Mouse (Mus musculus) frontal cortex, adult (tissue): Measurements from ENCODE around the gene Ipcef1.

Experiments
- ATAC-seq: cut with Nextera tagmentation; 2 replicates; pipeline ENCODE4 v1.9.2; 2017; ENCODE audit warnings: mild to moderate bottlenecking, moderate library complexity, mixed read lengths; ENCODE audit not compliant: low TSS enrichment

The Ipcef1 gene

DNA sequence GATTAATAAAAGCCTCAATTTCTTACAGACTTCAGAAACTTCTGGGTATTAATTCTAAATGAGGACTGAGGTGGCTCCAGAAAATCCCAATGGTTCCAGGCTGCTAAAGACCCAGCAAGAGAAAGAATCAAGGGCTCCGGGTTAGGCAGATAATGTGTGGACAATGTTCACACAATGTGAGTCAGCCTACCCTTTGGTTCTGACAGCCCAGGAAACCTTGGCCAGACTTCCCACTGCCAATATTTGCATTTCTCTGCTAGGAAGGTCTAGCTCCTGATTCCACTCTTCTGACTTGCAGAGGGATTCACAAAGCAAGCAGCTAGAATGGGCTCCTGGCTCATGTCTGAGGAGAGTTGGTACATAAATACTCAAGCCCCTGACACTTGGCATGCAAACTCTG is 83.9 kb downstream of the Ipcef1 start:
- peak; percentile 25; the same call in 1 of the 2 replicates for ATAC-seq

DNA sequence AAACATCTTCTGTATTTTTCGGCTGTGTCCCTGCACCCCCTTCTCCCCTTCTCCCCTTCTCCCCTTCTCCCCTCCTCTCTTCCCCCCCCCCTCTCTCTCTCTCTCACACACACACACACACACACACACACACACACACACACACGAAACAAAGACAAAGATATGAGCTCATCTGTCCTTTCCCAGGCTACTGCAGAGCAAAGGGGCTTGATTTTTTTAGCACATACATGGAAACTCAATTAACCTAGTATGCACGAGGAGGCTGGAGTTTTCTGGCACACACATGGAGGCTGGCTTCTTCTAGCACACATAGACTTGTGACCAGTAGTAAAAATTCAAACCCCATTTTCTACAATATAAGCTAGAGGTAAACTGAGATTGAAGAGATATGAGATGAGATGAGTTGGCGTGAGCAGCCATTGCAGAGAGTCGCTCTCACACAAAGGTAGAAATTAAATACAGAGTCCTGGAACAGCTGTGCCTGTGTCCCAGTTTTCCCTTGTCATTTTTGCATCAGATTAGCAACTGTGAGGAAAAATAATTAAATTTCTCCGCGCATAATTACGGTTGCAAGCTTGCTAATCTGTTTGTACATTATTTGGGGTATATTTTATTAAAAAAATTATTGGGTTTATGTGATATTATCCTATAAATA is 84.6 kb downstream of the Ipcef1 start:
- ATAC-seq = peak; percentile 45

GRCm38 (mm10) chr10:6958791-6959190 is 93.5 kb downstream of the Ipcef1 start:
- ATAC-seq = peak; percentile 92

- ATAC-seq = no peak
These were observed 95.9 kb downstream of the Ipcef1 start for GRCm38 (mm10) chr10:6956357-6956756.

DNA sequence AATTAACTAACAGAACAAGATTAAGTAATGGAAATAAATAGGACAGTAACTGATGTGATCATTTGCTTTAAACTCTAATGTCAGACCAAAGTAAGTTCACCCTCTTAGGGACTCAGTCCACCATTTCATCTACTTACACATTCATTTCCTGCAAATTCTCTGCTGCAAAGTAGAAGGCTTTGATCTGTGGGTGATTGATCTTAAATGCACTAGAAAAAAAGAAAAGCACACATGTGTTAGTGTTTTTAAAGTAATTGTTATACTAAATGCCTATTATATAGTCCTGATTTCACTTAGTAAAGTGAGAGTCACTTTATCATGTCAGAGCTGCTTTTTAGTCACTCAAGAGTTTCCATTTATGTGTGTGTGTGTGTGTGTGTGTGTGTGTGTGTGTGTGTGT is 97.7 kb downstream of the Ipcef1 start:
- ATAC-seq = no peak

- peak; percentile 88; the same call in 1 of the 2 replicates for ATAC-seq
These were observed 99.2 kb downstream of the Ipcef1 start for GRCm38 (mm10) chr10:6953115-6953514.

DNA sequence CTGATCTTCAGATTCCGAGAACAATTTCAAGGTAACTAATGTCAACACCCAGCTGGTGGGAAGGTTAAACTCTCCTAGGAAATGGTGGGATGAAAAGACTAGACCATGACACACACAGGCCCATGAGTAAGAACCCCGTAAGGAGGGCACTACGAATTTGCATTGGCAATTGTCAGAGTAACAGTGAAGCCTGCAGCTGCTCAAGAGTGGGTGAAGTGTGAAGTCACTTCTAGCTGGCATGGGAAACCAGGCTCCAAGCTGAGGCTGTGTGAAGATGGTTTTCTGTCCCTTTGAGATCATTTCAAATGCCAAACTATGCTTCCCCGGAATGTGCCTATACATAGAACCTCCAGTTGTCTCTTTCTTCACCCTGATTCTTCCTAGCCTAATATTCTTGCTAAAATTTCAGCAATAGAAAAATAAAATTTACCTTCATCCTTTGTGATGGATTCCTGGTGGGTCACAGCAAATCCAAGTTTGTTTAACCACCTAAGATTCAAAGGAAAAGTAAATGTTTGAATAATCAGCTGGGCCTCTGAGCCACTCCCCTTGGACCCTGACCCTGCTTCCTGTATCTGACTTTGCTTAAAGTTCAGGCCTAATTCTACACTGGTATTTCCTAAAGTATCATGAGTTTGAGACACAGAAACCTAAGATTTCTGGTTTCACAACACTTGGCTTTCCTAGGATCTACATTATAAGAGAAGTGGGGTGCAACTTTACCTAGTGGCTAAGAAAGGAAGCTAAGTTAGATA is 115.4 kb downstream of the Ipcef1 start:
- ATAC-seq = peak; percentile 98

- no peak for ATAC-seq
These were observed 117.5 kb downstream of the Ipcef1 start for GRCm38 (mm10) chr10:6934776-6935175.

GRCm38 (mm10) chr10:6930889-6931288 is 121.4 kb downstream of the Ipcef1 start:
- ATAC-seq = peak; percentile 58

- peak; percentile 68 for ATAC-seq
These were observed 121.9 kb downstream of the Ipcef1 start for GRCm38 (mm10) chr10:6930398-6930797.

DNA sequence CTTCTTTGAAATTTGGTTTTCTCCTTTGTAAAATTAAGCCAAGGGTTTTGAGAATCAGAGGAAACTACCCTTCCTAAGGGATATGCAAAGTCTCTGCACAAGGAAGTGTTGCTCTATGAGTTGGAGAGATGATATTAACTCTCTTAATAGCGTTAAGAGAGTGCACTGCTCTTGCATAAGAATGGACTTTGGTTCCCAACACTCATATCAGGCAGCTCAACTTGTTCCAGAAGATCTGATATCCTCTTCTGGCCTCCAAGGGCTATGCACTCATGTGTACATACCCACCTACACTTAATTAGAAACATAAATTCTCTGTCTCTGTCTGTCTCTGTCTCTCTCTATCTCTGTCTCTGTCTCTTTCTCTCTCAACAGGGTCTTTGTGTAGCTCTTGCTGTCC is 123.4 kb downstream of the Ipcef1 start:
- ATAC-seq = no peak

- ATAC-seq = no peak
These were observed 124.6 kb downstream of the Ipcef1 start for GRCm38 (mm10) chr10:6927600-6928223.

DNA sequence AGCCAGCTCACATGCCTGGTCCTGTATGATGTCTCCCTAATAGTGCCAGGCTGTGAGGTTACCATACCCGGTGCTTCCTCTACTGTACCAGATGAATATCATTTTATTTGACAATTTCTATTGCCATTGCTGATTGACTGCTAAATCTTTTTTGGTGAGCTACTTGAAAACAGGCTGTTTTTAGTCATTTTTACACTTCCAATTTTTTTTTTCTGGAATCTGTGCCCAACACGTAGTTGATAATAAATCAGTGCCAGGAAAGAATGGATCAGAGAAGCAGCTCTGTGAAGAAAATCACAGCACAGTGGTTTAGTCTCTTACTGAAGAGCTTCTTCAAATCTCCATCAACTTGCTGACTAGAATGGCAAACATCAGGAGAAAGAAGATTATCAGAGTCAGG is 125.6 kb downstream of the Ipcef1 start:
- peak; percentile 44 for ATAC-seq

- peak; percentile 93 for ATAC-seq
These were observed 135.6 kb downstream of the Ipcef1 start for GRCm38 (mm10) chr10:6916545-6917257.

- ATAC-seq = 0 out of 2 replicates have a peak, but pooled peaks have one; percentile 19
These were observed 136.3 kb downstream of the Ipcef1 start for GRCm38 (mm10) chr10:6915991-6916390.

- ATAC-seq = peak; percentile 96
These were observed 142.5 kb downstream of the Ipcef1 start for GRCm38 (mm10) chr10:6909763-6910162.

DNA sequence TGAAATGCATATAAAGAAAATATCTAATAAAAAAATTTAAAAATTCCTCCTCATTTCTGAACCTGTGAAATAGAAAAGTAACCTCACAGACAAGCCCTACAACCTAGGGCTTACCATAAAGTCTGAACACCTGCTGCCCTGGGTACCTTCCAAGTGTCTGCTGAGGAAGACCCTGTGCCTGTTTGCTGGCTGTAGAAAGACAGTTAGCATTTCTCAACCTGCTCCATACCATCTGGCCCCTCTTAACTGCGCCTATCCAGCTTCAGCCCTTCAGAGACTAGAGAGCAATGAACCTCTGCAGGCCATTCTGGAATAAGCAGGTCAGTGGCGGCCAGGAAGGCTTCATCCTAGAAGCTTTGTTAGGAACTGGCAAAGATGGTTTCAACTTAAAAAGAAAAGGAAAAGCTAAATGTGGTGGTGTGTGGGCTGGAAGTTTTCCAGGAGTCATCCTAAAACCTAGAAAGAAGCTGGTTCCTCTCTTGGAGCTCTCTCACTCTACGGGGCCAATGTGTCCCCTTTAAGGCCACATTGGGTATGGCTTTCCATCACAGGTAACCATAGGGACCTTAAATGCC is 150.4 kb downstream of the Ipcef1 start:
- ATAC-seq = peak; percentile 62

GRCm38 (mm10) chr10:6900126-6900525 is 152.2 kb downstream of the Ipcef1 start:
- peak; percentile 55 for ATAC-seq

DNA sequence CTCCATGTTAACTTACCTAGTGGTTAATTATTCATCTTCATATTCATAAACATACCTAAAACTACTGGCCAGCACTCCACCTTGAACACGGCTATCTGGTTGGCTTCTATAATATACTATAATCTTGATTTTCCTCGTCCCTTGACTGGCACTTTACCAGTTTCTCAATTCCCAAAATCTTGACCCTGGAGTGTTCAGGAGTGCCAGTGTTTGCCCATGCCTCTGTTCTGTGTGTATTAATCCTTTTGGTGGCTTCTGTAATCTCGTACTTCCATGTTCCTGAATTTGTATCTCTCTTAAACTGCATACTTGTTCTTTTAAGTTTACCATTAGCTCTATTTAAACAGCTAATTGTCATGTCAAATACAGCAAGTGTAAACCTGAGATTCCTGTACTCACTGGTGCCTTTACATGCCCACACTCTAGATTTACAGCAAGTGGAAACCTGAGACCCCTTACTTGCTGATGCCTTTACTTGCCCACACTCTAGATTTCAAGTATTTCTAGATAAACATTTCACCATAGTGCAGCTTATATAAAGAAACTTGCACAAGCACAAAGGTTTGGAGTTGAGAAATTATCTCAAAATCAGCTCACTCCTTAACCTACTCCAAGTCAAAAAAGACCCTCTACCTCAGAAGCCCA is 155.5 kb downstream of the Ipcef1 start:
- no peak for ATAC-seq

DNA sequence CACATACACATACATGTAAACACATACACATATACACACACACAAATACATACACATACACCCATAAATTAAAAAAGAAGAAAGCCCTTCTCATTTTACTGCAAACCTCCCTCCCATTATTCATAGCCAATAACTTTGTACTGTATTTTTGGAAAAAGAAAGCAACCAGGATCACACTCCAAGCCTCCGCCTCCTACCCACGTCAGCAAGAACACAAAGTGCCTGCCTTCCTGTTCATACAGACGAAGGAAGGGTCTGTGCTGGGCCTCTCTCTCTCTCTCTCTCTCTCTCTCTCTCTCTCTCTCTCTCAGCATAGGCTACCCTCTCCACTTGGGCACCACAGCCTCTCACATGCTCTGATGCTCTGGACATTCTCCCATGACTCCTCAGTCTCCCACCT is 156.5 kb downstream of the Ipcef1 start:
- ATAC-seq = peak; percentile 92

- ATAC-seq = peak; percentile 45; the same call in 1 of the 2 replicates
These were observed 161.8 kb downstream of the Ipcef1 start for GRCm38 (mm10) chr10:6890348-6891009.
